Mouse (Mus musculus) hindbrain, postnatal 0 days (tissue): ENCODE results near the gene Chd3. TPM values are rescaled to one million over a fixed set of nuclear protein-coding genes. Genes with fewer than 3 reads are reported as not detected.

Experiments
- ATAC-seq: fragments of 200-750 bp; cut with Nextera tagmentation; 2 replicates; pipeline ENCODE4 v1.8.0; 2017; ENCODE audit warnings: mild to moderate bottlenecking, moderate TSS enrichment, moderate library complexity
- DNase-seq: peaks from one replicate; pipeline ENCODE4 v3.0.0-alpha.2; 2015; ENCODE audit warnings: low spot score
- H3K27ac ChIP-seq: fragments of 300-500 bp; sonication (generic); 2 replicates; pipeline ENCODE4 v1.5.1; 2014; ENCODE audit warnings: mild to moderate bottlenecking
- H3K27me3 ChIP-seq: fragments of 300-500 bp; sonication (generic); 2 replicates; pipeline ENCODE4 v1.6.1; 2014; ENCODE audit warnings: low read length, mixed read lengths; ENCODE audit not compliant: insufficient read depth
- H3K36me3 ChIP-seq: fragments of 300-500 bp; sonication (generic); 2 replicates; pipeline ENCODE4 v1.6.1; 2014; ENCODE audit warnings: low read length, mixed read lengths; ENCODE audit not compliant: insufficient read depth
- H3K4me1 ChIP-seq: fragments of 300-500 bp; sonication (generic); 2 replicates; pipeline ENCODE4 v1.6.1; 2014; ENCODE audit warnings: antibody characterized with exemption, low read length, mixed read lengths; ENCODE audit not compliant: insufficient read depth
- H3K4me2 ChIP-seq: fragments of 300-500 bp; sonication (generic); 2 replicates; pipeline ENCODE4 v1.6.1; 2014; ENCODE audit warnings: low read depth, mild to moderate bottlenecking, low read length, moderate library complexity, mixed read lengths
- H3K4me3 ChIP-seq: fragments of 300-500 bp; sonication (generic); 2 replicates; pipeline ENCODE4 v1.5.1; 2014; ENCODE audit warnings: low read length
- H3K9ac ChIP-seq: fragments of 300-500 bp; sonication (generic); replicated peaks from 2 replicates; pipeline ENCODE4 v1.6.1; 2014; ENCODE audit warnings: mild to moderate bottlenecking, low read length, moderate library complexity, mixed read lengths
- H3K9me3 ChIP-seq: fragments of 300-500 bp; sonication (generic); 2 replicates; pipeline ENCODE4 v1.6.1; 2016; ENCODE audit warnings: low read length, mixed read lengths
- CTCF ChIP-seq: IDR thresholded peaks from 2 replicates; pipeline ENCODE4 v1.5.1; 2016; ENCODE audit warnings: antibody characterized with exemption, control low read depth, low read depth
- WGBS: fragments of 180-500 bp; shearing (Covaris S2); extraction: QIAGEN DNeasy Blood & Tissue Kit; methylation state at CpG from one replicate; pipeline ENCODE4 v1.1.7; 2014; 5-methylcytosine and 5-hydroxymethylcytosine counted together
- polyA plus RNA-seq: library from polyadenylated mRNA; unstranded; fragments of >200 nt; fragmentation: Nextera tagmentation; extraction: Ambion mirVana; gene quantifications from 2 replicates; pipeline ENCODE4 v1.2.1, GENCODE M21; 2015
- total RNA-seq: library from RNA; depleted of rRNA; stranded (reverse); fragments of >200 nt; gene quantifications from 2 replicates; pipeline ENCODE4 v1.2.3, GENCODE M21; 2014

Gene Chd3
- total and polyA plus RNA-seq, 2 experiments from 2014 or later: 46.6 to 252 TPM

GRCm38 (mm10) chr11:69386758-69387157, 17.6 kb upstream of the Chd3 start:
- 80% methylated on average over 7 of the region's 7 CpGs for WGBS
- no peak overlapping the region for H3K27ac ChIP-seq
- ATAC-seq: no peak

GRCm38 (mm10) chr11:69384979-69385378, 15.8 kb upstream of the Chd3 start:
- Histone ChIP-seq H3K9ac (no peak overlapping the region), H3K9me3 (no peaks in the 10 kb centered on the region), H3K27me3 (no peaks in the 10 kb centered on the region), H3K4me1 (no peaks in the 10 kb centered on the region), H3K4me2 (no peak overlapping the region), H3K27ac (no peak overlapping the region), H3K4me3 (no peak overlapping the region), H3K36me3 (no peaks in the 10 kb centered on the region)
- no peak for TF ChIP-seq CTCF
- DNase-seq: no peak
- WGBS: 81% methylated on average over 6 of the region's 6 CpGs
- no peak for ATAC-seq

More at GRCm38 (mm10) chr11:69386758-69387157, 17.6 kb upstream of the Chd3 start:
- no peak overlapping the region for H3K4me2 ChIP-seq
- DNase-seq: no peak
- TF ChIP-seq CTCF: peak; percentile 56
- H3K9ac ChIP-seq: no peak overlapping the region
- no peak overlapping the region for H3K4me3 ChIP-seq
- H3K27me3 ChIP-seq: no peaks in the 10 kb centered on the region
- H3K36me3 ChIP-seq: no peaks in the 10 kb centered on the region
- no peaks in the 10 kb centered on the region for H3K9me3 ChIP-seq
- H3K4me1 ChIP-seq: no peaks in the 10 kb centered on the region

DNA sequence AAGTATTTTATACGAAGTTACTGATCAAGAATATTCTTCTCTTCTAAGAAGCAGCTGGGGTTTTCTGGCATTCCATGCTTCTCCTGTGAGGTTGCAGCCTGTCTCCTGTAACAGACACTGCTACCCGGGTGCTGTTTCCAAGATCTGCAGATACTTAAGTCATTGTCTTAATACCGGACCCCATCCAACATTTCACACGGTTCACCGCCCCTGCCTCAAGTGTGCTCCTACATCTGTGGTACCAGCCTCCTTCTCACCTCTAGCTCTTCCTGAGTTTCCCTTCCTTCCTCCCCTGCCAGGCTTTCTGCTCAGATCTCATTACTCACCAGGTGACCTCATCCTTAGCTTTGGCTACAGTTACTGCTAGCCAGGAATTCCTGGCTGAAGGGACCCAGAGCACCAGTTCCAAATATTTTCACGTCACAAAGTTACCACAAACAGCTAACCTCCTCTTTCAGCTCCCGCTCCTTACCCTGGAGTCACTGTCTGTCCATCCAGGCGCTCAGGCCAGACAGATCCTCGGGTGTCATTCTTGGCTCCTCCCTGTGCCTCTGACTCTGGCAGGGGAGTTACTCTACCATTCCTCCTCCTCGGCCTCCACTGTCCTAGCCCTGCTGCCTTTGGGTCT, 13.4 kb upstream of the Chd3 start:
- Histone ChIP-seq H3K4me3 (no peak overlapping the region), H3K4me2 (no peak overlapping the region), H3K9ac (no peak overlapping the region), H3K27me3 (no peaks in the 10 kb centered on the region), H3K36me3 (no peaks in the 10 kb centered on the region), H3K27ac (no peak overlapping the region), H3K9me3 (no peaks in the 10 kb centered on the region), H3K4me1 (no peaks in the 10 kb centered on the region)
- WGBS: 54% methylated on average over 10 of the region's 10 CpGs
- DNase-seq: no peak
- no peak for TF ChIP-seq CTCF
- ATAC-seq: no peak

GRCm38 (mm10) chr11:69381356-69381755, 12.2 kb upstream of the Chd3 start:
- 69% methylated on average over 6 of the region's 6 CpGs for WGBS
- Histone ChIP-seq H3K4me2 (no peak overlapping the region), H3K9me3 (no peaks in the 10 kb centered on the region), H3K4me1 (no peaks in the 10 kb centered on the region), H3K27ac (no peak overlapping the region), H3K9ac (no peak overlapping the region), H3K36me3 (no peaks in the 10 kb centered on the region), H3K27me3 (no peaks in the 10 kb centered on the region), H3K4me3 (no peak overlapping the region)
- no peak for TF ChIP-seq CTCF
- DNase-seq: peak; percentile 51
- no peak for ATAC-seq

- Histone ChIP-seq H3K27ac (no peak overlapping the region), H3K4me1 (no peaks in the 10 kb centered on the region), H3K36me3 (no peaks in the 10 kb centered on the region; the same call in 1 of the 2 replicates), H3K27me3 (no peaks in the 10 kb centered on the region), H3K9ac (no peak overlapping the region), H3K4me2 (no peak overlapping the region), H3K4me3 (no peak overlapping the region), H3K9me3 (no peaks in the 10 kb centered on the region)
- TF ChIP-seq CTCF: no peak
- ATAC-seq (no peak), DNase-seq (no peak)
- WGBS: 93% methylated on average over 3 of the region's 3 CpGs
These were observed 10.4 kb upstream of the Chd3 start for GRCm38 (mm10) chr11:69379600-69379999.

GRCm38 (mm10) chr11:69377766-69378165, 8.6 kb upstream of the Chd3 start:
- TF ChIP-seq CTCF: no peak
- WGBS: 85% methylated on average over 3 of the region's 3 CpGs
- no peaks in the 10 kb centered on the region; the same call in 1 of the 2 replicates for H3K36me3 ChIP-seq
- H3K9me3 ChIP-seq: no peaks in the 10 kb centered on the region
- ATAC-seq: no peak
- H3K4me2 ChIP-seq: no peak overlapping the region
- H3K9ac ChIP-seq: no peak overlapping the region
- H3K4me3 ChIP-seq: no peak overlapping the region
- no peak overlapping the region for H3K27ac ChIP-seq
- H3K27me3 ChIP-seq: no peaks in the 10 kb centered on the region
- no peaks in the 10 kb centered on the region for H3K4me1 ChIP-seq
- no peak for DNase-seq

DNA sequence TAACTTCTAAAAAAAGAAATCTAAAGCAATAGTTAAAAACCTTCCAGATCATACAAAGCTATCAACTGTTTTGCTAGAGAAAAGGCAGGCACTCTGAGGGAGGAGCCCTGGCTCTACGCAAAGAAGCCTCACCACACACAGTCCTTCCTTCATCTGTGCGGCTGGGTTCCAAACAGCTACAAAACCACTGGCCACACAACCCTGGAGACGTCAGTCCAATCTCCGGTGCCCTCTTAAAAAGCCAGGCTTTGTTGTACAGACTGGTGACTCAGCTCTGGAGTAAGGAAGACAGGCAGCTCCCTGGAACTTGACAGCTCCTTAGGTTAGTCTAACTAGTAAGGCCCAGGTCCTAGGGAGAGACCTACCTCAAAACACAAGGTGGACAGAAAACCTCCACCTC, 6.4 kb upstream of the Chd3 start:
- 86% methylated on average over 4 of the region's 4 CpGs for whole genome bisulfite sequencing
- no peak for ATAC-seq
- Histone ChIP-seq H3K36me3 (no peaks in the 10 kb centered on the region; the same call in 1 of the 2 replicates), H3K27ac (no peak overlapping the region), H3K27me3 (no peaks in the 10 kb centered on the region), H3K4me3 (no peak overlapping the region), H3K4me2 (no peak overlapping the region), H3K4me1 (peaks cover 7% of the 10 kb centered on the region; the same call in 1 of the 2 replicates), H3K9me3 (no peaks in the 10 kb centered on the region), H3K9ac (no peak overlapping the region)
- DNase-seq: no peak
- no peak for TF ChIP-seq CTCF
